Mouse (Mus musculus) liver, embryonic 14.5 days (tissue): ENCODE measurements at regions not wholly inside any gene's neighbourhood (a gene's known extent, or its start where the extent isn't known, plus 50 kb on each side); places are given as distances from the start of the nearest gene placed in this dataset.

Source experiments
- CTCF ChIP-seq: IDR thresholded peaks from 2 replicates; pipeline ENCODE4 v1.5.1; 2016; ENCODE audit warnings: antibody characterized with exemption, low read depth, control low read depth
- EP300 ChIP-seq: IDR thresholded peaks from 2 replicates; pipeline ENCODE4 v1.6.1; 2016; ENCODE audit warnings: antibody characterized with exemption, low read depth

DNA sequence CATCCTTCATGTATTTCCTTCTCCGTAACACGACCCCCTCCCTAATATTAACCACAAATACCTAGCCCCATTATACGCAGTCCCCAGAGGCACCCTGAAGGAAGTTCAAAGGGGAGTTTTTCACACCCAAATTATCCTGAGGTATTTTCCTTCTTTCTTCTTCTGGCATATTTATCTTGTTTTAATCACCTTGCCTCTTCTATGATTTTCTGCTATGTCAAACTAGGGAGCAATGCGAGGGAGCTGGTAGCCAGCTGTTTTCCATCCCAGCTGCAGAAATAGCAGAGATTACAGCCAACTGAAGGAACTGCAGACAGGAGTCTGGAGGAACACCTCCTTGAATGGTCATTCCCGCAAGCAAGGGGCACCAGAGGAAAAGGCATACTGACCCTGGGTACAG is 155.7 kb downstream of the Dkk1 start:
- TF ChIP-seq CTCF (no peak), EP300 (no peak)
